12 mouse cellular contexts compared by ENCODE assay signal in genomic region chr17:26844371-26844851, GRCm38 (mm10). TPM values are rescaled to one million over a fixed set of nuclear protein-coding genes. Genes with fewer than 3 reads are reported as not detected.
DNase-seq lines count a peak whose midpoint lies in the region; ATAC-seq and TF ChIP-seq lines count a peak whose summit lies in the region.
"Had no signal": no experiment of that assay in that cellular context is flagged by ENCODE, and none has a peak within 500 bp of the region (broad histone marks: within the 10 kb centered on the region; RNA-seq: fewer than 3 reads in every experiment).

No protein-coding gene starts in this region.

- no peak for ATAC-seq in kidney, embryonic 14.5 days (ENCODE audit: low FRiP score, low TSS enrichment)

- peaks cover 93% of the 10 kb centered on the region for H3K27me3 ChIP-seq in kidney, embryonic 14.5 days (ENCODE audit: control insufficient read depth, insufficient read depth, low read length)

- no peaks in the 10 kb centered on the region for H3K4me1 ChIP-seq in kidney, embryonic 14.5 days (ENCODE audit: control insufficient read depth, insufficient read depth, low read length)

- no peak for TF ChIP-seq CTCF in brain, embryonic 14.5 days (IDR thresholded peaks at IDR 0.05; ENCODE audit: borderline replicate concordance, extremely low read depth, insufficient read depth, insufficient read length)

- H3K9ac ChIP-seq in kidney, embryonic 14.5 days (ENCODE audit: low read depth, low read length), result no peak overlapping the region

- intact Hi-C loops in heart, postnatal 10 days (cut with DNase I), result loop anchor here (5.0 kb wide), 1 partner anchor 43 kb away; no protein-coding TSS in a partner anchor

- under 1% methylated on average over 36 of the region's 36 CpGs for WGBS in kidney, embryonic 14.5 days

- H3K9me3 ChIP-seq in kidney, embryonic 14.5 days (ENCODE audit: control insufficient read depth, low read length), result no peaks in the 10 kb centered on the region

- no peak for DNase-seq in kidney, postnatal 36 days
- peak; percentile 22 for DNase-seq in CD4-positive helper T cell, adult 2 months (ENCODE audit: low read depth, low spot score)
- DNase-seq in brain, embryonic 14.5 days (ENCODE audit: low read depth), result peak; percentile 59
- DNase-seq in heart, postnatal 10 days, result peak; percentile 55 to 61
- no peak for DNase-seq in left cerebral cortex, adult 18-20 months (ENCODE audit: low spot score in 2 of 2)
- DNase-seq in adrenal gland, postnatal 25 days, result no peak
- DNase-seq in frontal cortex, postnatal 36 days (ENCODE audit: low spot score in 2 of 2), result no peak

- no peaks in the 10 kb centered on the region for H3K36me3 ChIP-seq in kidney, embryonic 14.5 days (ENCODE audit: control insufficient read depth, insufficient read depth, low read length)
- H3K36me3 ChIP-seq: G1E had no signal

- no peak overlapping the region for H3K27ac ChIP-seq in kidney, embryonic 14.5 days (ENCODE audit: low read depth, low read length)

- no peak overlapping the region for H3K4me2 ChIP-seq in kidney, embryonic 14.5 days (replicated peaks; ENCODE audit: low read depth, low read length)

- peak overlapping the region; percentile 8; the same call in 1 of the 2 replicates for H3K4me3 ChIP-seq in kidney, embryonic 14.5 days (ENCODE audit: low read length)
- H3K4me3 ChIP-seq: myocyte had no signal

- no peak for TF ChIP-seq POLR2A in brain, embryonic 14.5 days (IDR thresholded peaks at IDR 0.05; ENCODE audit: borderline replicate concordance, extremely low read depth, insufficient read depth, insufficient read length, poor library complexity, severe bottlenecking)

RNA-seq across cellular contexts. Expression of gene Nkx2-5, which starts 0.4 kb away (rescaled TPM):
- not detected in 2 replicates for polyA plus RNA-seq in kidney, embryonic 14.5 days (2014; fragmentation: Nextera tagmentation; extraction: Ambion mirVana)
- 0.04 TPM in 1 of 2 replicates, not detected in the other for polyA plus RNA-seq in brain, embryonic 14.5 days (2012; rRNA removed)
- 10 to 100 TPM; 77.5 to 93.1 TPM for total RNA-seq in heart, postnatal 10 days (2021)
- total RNA-seq in left cerebral cortex, adult 18-20 months (2021), result not detected
- not detected in 2 replicates for total RNA-seq in adrenal gland, postnatal 25 days (2021)
- total RNA-seq: G1E; hematopoietic stem cell, adult 5-6 weeks; left cerebral cortex, adult 8-10 months had no signal
- polyA plus RNA-seq: G1E had no signal

Comparison
In these comparisons a context has a peak if more than half of its experiments do, and no peak if none do; other contexts are left out.
1. DNase-seq: peak in CD4-positive helper T cell, adult 2 months (single experiment), brain, embryonic 14.5 days (single experiment) and heart, postnatal 10 days (2 of 2); none in kidney, postnatal 36 days (0 of 2), left cerebral cortex, adult 18-20 months (0 of 2), adrenal gland, postnatal 25 days (single experiment) and frontal cortex, postnatal 36 days (0 of 2).
2. RNA of gene Nkx2-5, which starts 0.4 kb away (total RNA-seq): 77.5 to 93.1 TPM in heart, postnatal 10 days; not detected in left cerebral cortex, adult 18-20 months and not detected in adrenal gland, postnatal 25 days; every median in the first group is over 10 times any median in the second.